Mouse (Mus musculus): ENCODE results near the gene Mylk.

- TF ChIP-seq CTCF (IDR thresholded peaks at IDR 0.05; ENCODE audit: insufficient read depth, low read length), result no peak
- no peak for TF ChIP-seq POLR2A (IDR thresholded peaks at IDR 0.05; ENCODE audit: borderline replicate concordance, extremely low read depth, low read depth, low read length)
These were observed 212.6 kb downstream of the Mylk start for GRCm38 (mm10) chr16:34957487-34958230.
